Mouse (Mus musculus) CH12.LX (cell line): ENCODE results near the gene Sec14l3. TPM values are rescaled to one million over a fixed set of nuclear protein-coding genes. Genes with fewer than 3 reads are reported as not detected.

Experiments used
- DNase-seq: peaks from one replicate; pipeline ENCODE4 v3.0.0-alpha.2; 2013; ENCODE audit errors: extremely low read depth
- H3K27ac ChIP-seq: 2 replicates; pipeline ENCODE4 v1.5.1; 2012; ENCODE audit warnings: low read depth, mild to moderate bottlenecking, control low read depth, moderate library complexity; ENCODE audit not compliant: insufficient read depth
- H3K27me3 ChIP-seq: replicated peaks from 2 replicates; pipeline ENCODE3; 2012; ENCODE audit warnings: inconsistent platforms
- H3K36me3 ChIP-seq, 2 experiments: replicated peaks in 1 of 2; 2 replicates each; pipeline versions ENCODE3 to v1.6.1; 2012; ENCODE audit warnings: inconsistent platforms in 1 of 2, low read length in 1 of 2, mild to moderate bottlenecking in 1 of 2, mixed read lengths in 1 of 2, moderate library complexity in 1 of 2; ENCODE audit not compliant: control insufficient read depth in 1 of 2, insufficient read depth in 1 of 2
- H3K4me1 ChIP-seq, 2 experiments: 2 replicates each; pipeline ENCODE4 v1.6.1; 2012; ENCODE audit warnings: inconsistent platforms in 1 of 2, moderate library complexity in 1 of 2; ENCODE audit not compliant: insufficient read depth in 2 of 2, control insufficient read depth in 1 of 2
- H3K4me2 ChIP-seq: 2 replicates; pipeline ENCODE4 v1.6.1; 2012; ENCODE audit warnings: low read depth, mild to moderate bottlenecking, control low read depth; ENCODE audit not compliant: poor library complexity, insufficient read depth, severe bottlenecking
- H3K4me3 ChIP-seq, 3 experiments: fragments of 150-350 bp in 1 of 3; sonication (generic) in 1 of 3; replicated peaks in 1 of 3; 2 replicates each; pipeline versions ENCODE3 to v1.5.1; 2011 to 2012; ENCODE audit warnings: low read depth in 2 of 3, low read length in 2 of 3, mild to moderate bottlenecking in 2 of 3, moderate library complexity in 2 of 3, control low read depth in 1 of 3, improper control_type of control experiment in 1 of 3, inconsistent platforms in 1 of 3, mixed read lengths in 1 of 3; ENCODE audit not compliant: poor library complexity in 1 of 3
- H3K79me2 ChIP-seq: replicated peaks from 2 replicates; pipeline ENCODE4 v1.6.1; 2012; ENCODE audit warnings: mild to moderate bottlenecking, moderate library complexity; ENCODE audit not compliant: control insufficient read depth, poor library complexity, insufficient read depth, severe bottlenecking; ENCODE audit errors: extremely low read depth
- H3K9ac ChIP-seq: 2 replicates; pipeline ENCODE4 v1.6.1; 2012; ENCODE audit warnings: low read depth, mild to moderate bottlenecking, control low read depth, moderate library complexity; ENCODE audit not compliant: insufficient read depth
- H3K9me3 ChIP-seq: replicated peaks from 2 replicates; pipeline ENCODE3; 2012; ENCODE audit warnings: low read length, inconsistent platforms, mixed read lengths
- BHLHE40 ChIP-seq: IDR thresholded peaks from 2 replicates; pipeline ENCODE4 v1.6.1; 2011; ENCODE audit warnings: mild to moderate bottlenecking, low read depth, low read length, improper control_type of control experiment
- CHD1 ChIP-seq: IDR thresholded peaks from 2 replicates; pipeline ENCODE4 v1.6.1; 2012; ENCODE audit warnings: low read depth, low read length, improper control_type of control experiment, inconsistent platforms
- CHD2 ChIP-seq: IDR thresholded peaks from 2 replicates; pipeline ENCODE4 v1.6.1; 2011; ENCODE audit warnings: low read length, improper control_type of control experiment
- CTCF ChIP-seq, 2 experiments: IDR thresholded peaks in 1 of 2; conservative IDR thresholded peaks in 1 of 2; 2 replicates each; pipeline ENCODE4 v1.5.1; 2011 to 2012; ENCODE audit warnings: low read depth in 2 of 2, low read length in 2 of 2, improper control_type of control experiment in 1 of 2, inconsistent platforms in 1 of 2, mild to moderate bottlenecking in 1 of 2, moderate library complexity in 1 of 2
- ELF1 ChIP-seq: IDR thresholded peaks from 2 replicates; pipeline ENCODE4 v1.6.1; 2014; ENCODE audit warnings: low read depth, mild to moderate bottlenecking, inconsistent platforms, low read length, improper control_type of control experiment
- EP300 ChIP-seq: IDR thresholded peaks from 2 replicates; pipeline ENCODE4 v1.6.1; 2011; ENCODE audit warnings: low read length, improper control_type of control experiment
- ETS1 ChIP-seq: conservative IDR thresholded peaks from 2 replicates; pipeline ENCODE4 v1.6.1; 2012; ENCODE audit warnings: low read depth, mild to moderate bottlenecking, inconsistent platforms, low read length, improper control_type of control experiment, moderate library complexity
- HCFC1 ChIP-seq: IDR thresholded peaks from 2 replicates; pipeline ENCODE4 v1.6.1; 2012; ENCODE audit warnings: low read depth, mild to moderate bottlenecking, inconsistent platforms, low read length, improper control_type of control experiment
- IRF4 ChIP-seq: IDR thresholded peaks from 2 replicates; pipeline ENCODE4 v1.6.1; 2014; ENCODE audit warnings: low read depth, mild to moderate bottlenecking, inconsistent platforms, low read length, improper control_type of control experiment
- JUN ChIP-seq: IDR thresholded peaks from 2 replicates; pipeline ENCODE4 v1.6.1; 2011; ENCODE audit warnings: low read depth, mild to moderate bottlenecking, low read length, improper control_type of control experiment, moderate library complexity; ENCODE audit not compliant: insufficient read depth
- JUND ChIP-seq: conservative IDR thresholded peaks from 2 replicates; pipeline ENCODE4 v1.6.1; 2011; ENCODE audit warnings: low read depth, low read length, improper control_type of control experiment
- KAT2A ChIP-seq: IDR thresholded peaks from 2 replicates; pipeline ENCODE4 v1.6.1; 2012; ENCODE audit warnings: low read length, improper control_type of control experiment, inconsistent platforms; ENCODE audit not compliant: insufficient replicate concordance
- MAX ChIP-seq: IDR thresholded peaks from 2 replicates; pipeline ENCODE4 v1.6.1; 2011; ENCODE audit warnings: low read length, improper control_type of control experiment
- MAZ ChIP-seq: IDR thresholded peaks from 2 replicates; pipeline ENCODE4 v1.6.1; 2012; ENCODE audit warnings: low read depth, mild to moderate bottlenecking, inconsistent platforms, low read length, improper control_type of control experiment, moderate library complexity
- MEF2A ChIP-seq: IDR thresholded peaks from 2 replicates; pipeline ENCODE4 v1.6.1; 2014; ENCODE audit warnings: low read depth, mild to moderate bottlenecking, inconsistent platforms, low read length, improper control_type of control experiment, borderline replicate concordance
- MXI1 ChIP-seq: IDR thresholded peaks from 2 replicates; pipeline ENCODE4 v1.6.1; 2011; ENCODE audit warnings: mild to moderate bottlenecking, low read depth, low read length, improper control_type of control experiment
- MYC ChIP-seq: IDR thresholded peaks from 2 replicates; pipeline ENCODE4 v1.6.1; 2011; ENCODE audit warnings: low read depth, mild to moderate bottlenecking, improper control_type of control experiment, low read length
- NELFE ChIP-seq: IDR thresholded peaks from 2 replicates; pipeline ENCODE4 v1.6.1; 2011; ENCODE audit warnings: low read depth, low read length, improper control_type of control experiment
- PAX5 ChIP-seq: IDR thresholded peaks from 2 replicates; pipeline ENCODE4 v1.6.1; 2012; ENCODE audit warnings: low read length, inconsistent platforms, mixed read lengths
- POLR2A ChIP-seq: IDR thresholded peaks from 2 replicates; pipeline ENCODE4 v1.6.1; 2011; ENCODE audit warnings: low read depth, mild to moderate bottlenecking, improper control_type of control experiment, low read length
- RAD21 ChIP-seq: IDR thresholded peaks from 2 replicates; pipeline ENCODE4 v1.6.1; 2011; ENCODE audit warnings: low read depth, mild to moderate bottlenecking, low read length, improper control_type of control experiment, moderate library complexity
- SIN3A ChIP-seq: IDR thresholded peaks from 2 replicates; pipeline ENCODE4 v1.6.1; 2012; ENCODE audit warnings: low read length, improper control_type of control experiment, inconsistent platforms
- SMC3 ChIP-seq: IDR thresholded peaks from 2 replicates; pipeline ENCODE4 v1.6.1; 2011; ENCODE audit warnings: low read depth, low read length, improper control_type of control experiment
- TBP ChIP-seq: conservative IDR thresholded peaks from 2 replicates; pipeline ENCODE4 v1.6.1; 2011; ENCODE audit warnings: low read depth, low read length, improper control_type of control experiment
- TCF12 ChIP-seq: IDR thresholded peaks from 2 replicates; pipeline ENCODE4 v1.6.1; 2014; ENCODE audit warnings: low read depth, mild to moderate bottlenecking, inconsistent platforms, low read length, improper control_type of control experiment
- UBTF ChIP-seq: IDR thresholded peaks from 2 replicates; pipeline ENCODE4 v1.6.1; 2012; ENCODE audit warnings: low read depth, mild to moderate bottlenecking, inconsistent platforms, low read length, improper control_type of control experiment, moderate library complexity
- USF2 ChIP-seq: conservative IDR thresholded peaks from 2 replicates; pipeline ENCODE4 v1.6.1; 2011; ENCODE audit warnings: low read depth, low read length, improper control_type of control experiment
- ZC3H11A ChIP-seq: IDR thresholded peaks from 2 replicates; pipeline ENCODE4 v1.6.1; 2012; ENCODE audit warnings: low read depth, mild to moderate bottlenecking, inconsistent platforms, low read length, improper control_type of control experiment
- ZKSCAN1 ChIP-seq: IDR thresholded peaks from 2 replicates; pipeline ENCODE4 v1.6.1; 2012; ENCODE audit warnings: low read depth, inconsistent platforms, low read length, improper control_type of control experiment, borderline replicate concordance
- ZMIZ1 ChIP-seq: IDR thresholded peaks from 2 replicates; pipeline ENCODE4 v1.6.1; 2012; ENCODE audit warnings: low read depth, mild to moderate bottlenecking, inconsistent platforms, low read length, improper control_type of control experiment
- ZNF384 ChIP-seq: IDR thresholded peaks from 2 replicates; pipeline ENCODE4 v1.6.1; 2012; ENCODE audit warnings: low read depth, low read length, improper control_type of control experiment, inconsistent platforms
- dilution Hi-C: fragments of 300-500 bp; cut with MboI; formaldehyde crosslinking; loops from 2 replicates; pipeline ENCODE4 v1.14.3; 2020; ENCODE audit warnings: low sequenced_read_pairs; ENCODE audit not compliant: extremely low pct_unique_long_range_greater_than_20kb, extremely low pct_ligation_motif_present
- in situ Hi-C: fragments of 300-500 bp; cut with MboI; formaldehyde crosslinking; loops from 3 replicates; pipeline ENCODE4 v1.14.3; 2019; ENCODE audit warnings: low sequenced_read_pairs, low pct_ligation_motif_present, low pct_unique_long_range_greater_than_20kb, mixed read lengths
- polyA plus RNA-seq: library from polyadenylated mRNA; unstranded; fragments of >175 nt; gene quantifications from 2 replicates; pipeline ENCODE4 v1.2.1, GENCODE M21; 2012; ENCODE audit warnings: low read depth; ENCODE audit not compliant: insufficient read length
- total RNA-seq, 2 experiments: library from RNA; depleted of rRNA; stranded (reverse); fragments of 300-350 nt in 1 of 2; fragments of >200 nt in 1 of 2; gene quantifications; 2 replicates each; pipeline ENCODE4 v1.2.3; 2012 to 2014

Gene Sec14l3
- total and polyA plus RNA-seq, 3 experiments, result not detected

DNA sequence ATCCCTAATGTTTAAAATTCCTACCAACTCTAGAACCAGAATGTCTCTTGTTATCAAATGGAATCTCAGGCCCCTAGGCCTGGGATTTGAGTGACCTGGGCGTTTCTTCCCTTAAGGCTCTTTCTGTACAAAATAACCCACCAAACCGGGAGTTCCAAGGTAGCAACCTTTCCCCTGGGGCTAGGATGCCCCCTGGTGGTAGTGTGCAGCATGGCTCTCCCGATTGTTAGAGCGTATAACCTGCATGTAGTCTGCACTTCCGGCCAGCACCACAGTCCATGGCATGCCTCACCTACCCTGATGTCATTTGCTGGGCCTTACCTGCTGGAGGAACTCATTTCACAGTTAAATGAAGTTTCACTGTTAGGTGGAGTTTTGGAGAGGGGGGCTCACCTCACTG lies 59.3 kb downstream of the Sec14l3 start:
- in situ Hi-C loops, result no loop called here
- peak; percentile 94 for DNase-seq
- TF ChIP-seq CHD2, result no peak
- peak; percentile 98 to 99 for TF ChIP-seq CTCF (conservative IDR thresholded peaks at IDR 0.05 in 1 of 2, IDR thresholded peaks at IDR 0.05 in 1 of 2; ENCODE audit: low read depth in 2 of 2, low read length in 2 of 2)
- peak; percentile 42; the same call in 1 of the 2 replicates for TF ChIP-seq MEF2A
- no peak for TF ChIP-seq ZKSCAN1
- peak; percentile 43 for TF ChIP-seq HCFC1
- no peak for TF ChIP-seq UBTF
- TF ChIP-seq ZNF384, result no peak
- TF ChIP-seq JUN, result no peak
- TF ChIP-seq MAZ, result no peak
- TF ChIP-seq MXI1, result peak; percentile 55; the same call in 1 of the 2 replicates
- TF ChIP-seq RAD21, result peak; percentile 90
- TF ChIP-seq ZC3H11A, result no peak
- no peak for TF ChIP-seq ETS1
- peak; percentile 23; the same call in 1 of the 2 replicates for TF ChIP-seq BHLHE40
- TF ChIP-seq ELF1, result peak; percentile 82
- no peak for TF ChIP-seq ZMIZ1
- TF ChIP-seq MAX, result peak; percentile 73; the same call in 1 of the 2 replicates
- peak; percentile 84 for TF ChIP-seq MYC
- no peak; the same call in 1 of the 2 replicates for TF ChIP-seq SIN3A
- TF ChIP-seq IRF4, result peak; percentile 92
- no peak for TF ChIP-seq TCF12
- no peak for TF ChIP-seq TBP
- TF ChIP-seq NELFE, result no peak
- TF ChIP-seq SMC3, result peak; percentile 86
- TF ChIP-seq USF2, result no peak
- TF ChIP-seq KAT2A, result 0 out of 2 replicates have a peak, but pooled peaks have one; percentile 32
- no peak for TF ChIP-seq PAX5
- no peak for TF ChIP-seq JUND
- TF ChIP-seq POLR2A, result no peak
- no peak for TF ChIP-seq EP300
- TF ChIP-seq CHD1, result no peak
- TF ChIP-seq, all 38 proteins: peak for 12
- Histone ChIP-seq H3K9ac (peak overlapping the region; percentile 95), H3K27ac (peak overlapping the region; percentile 88; the same call in 1 of the 2 replicates), H3K4me1 (peaks cover 8 to 24% of the 10 kb centered on the region in 2 experiments), H3K9me3 (peaks cover 22% of the 10 kb centered on the region), H3K4me2 (peak overlapping the region; percentile 21), H3K27me3 (no peaks in the 10 kb centered on the region), H3K4me3 (peak overlapping the region in 2 of 3 experiments; percentile 58 to 79), H3K79me2 (no peaks in the 10 kb centered on the region), H3K36me3 (peaks cover 4 to 24% of the 10 kb centered on the region in 2 experiments)
- dilution Hi-C loops, result no loop called here
